Mouse (Mus musculus): Measurements from ENCODE around the gene Fcgr3. TPM values are rescaled to one million over a fixed set of nuclear protein-coding genes. Genes with fewer than 3 reads are reported as not detected.

Gene Fcgr3
- total RNA-seq, 2 experiments from 2014 or later = 10.3 to 10.8 TPM

GRCm38 (mm10) chr1:171033756-171034155, 31.0 kb downstream of the Fcgr3 start:
- intact Hi-C loops (cut with DNase I) = no loop called here
- peak; percentile 77 to 94 for DNase-seq (ENCODE audit: low spot score in 2 of 2)

DNA sequence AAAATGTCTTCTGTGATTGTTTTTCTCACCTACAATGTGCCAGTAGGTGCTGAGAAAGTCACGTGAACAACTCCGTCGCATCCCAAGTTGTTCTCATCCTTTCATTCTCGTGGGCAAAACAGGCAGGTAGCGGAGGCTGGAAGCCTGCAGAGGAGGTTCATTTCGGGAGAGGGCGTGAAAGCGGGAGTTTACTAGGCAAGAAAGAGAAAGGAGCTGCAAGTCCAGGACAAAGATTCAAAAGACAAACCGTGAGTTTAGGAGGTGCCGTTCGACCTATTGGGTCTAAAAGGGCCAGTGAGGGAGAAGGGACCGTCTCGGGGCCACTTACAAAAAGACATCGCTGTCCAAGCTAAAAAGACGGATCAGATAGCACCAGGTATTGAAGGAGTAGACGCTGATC, 31.5 kb downstream of the Fcgr3 start:
- intact Hi-C loops (cut with DNase I) = no loop called here
- peak in 1 of 2 experiments; percentile 37 for DNase-seq (ENCODE audit: low spot score in 2 of 2)

DNA sequence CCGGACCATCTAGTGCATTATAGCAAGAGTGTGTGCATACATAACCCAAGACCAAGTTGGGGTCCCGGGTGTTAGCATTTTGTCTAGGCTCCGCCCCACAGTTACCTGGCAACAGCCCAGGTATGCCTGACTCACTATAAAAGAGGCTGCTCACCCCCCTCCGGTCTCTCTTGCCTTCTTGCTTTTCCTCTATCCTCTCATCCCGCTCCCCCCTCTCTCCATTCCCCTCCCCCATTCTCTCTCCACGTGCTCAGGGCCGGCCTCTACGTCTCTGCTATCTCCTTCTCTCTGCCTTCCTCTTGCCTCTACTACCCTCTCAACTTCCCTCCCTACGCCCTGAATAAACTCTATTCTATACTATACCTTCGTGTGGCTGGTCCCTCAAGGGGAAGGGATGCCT, 32.0 kb downstream of the Fcgr3 start:
- intact Hi-C loops (cut with DNase I) = no loop called here
- no peak for DNase-seq (ENCODE audit: low spot score in 2 of 2)

DNA sequence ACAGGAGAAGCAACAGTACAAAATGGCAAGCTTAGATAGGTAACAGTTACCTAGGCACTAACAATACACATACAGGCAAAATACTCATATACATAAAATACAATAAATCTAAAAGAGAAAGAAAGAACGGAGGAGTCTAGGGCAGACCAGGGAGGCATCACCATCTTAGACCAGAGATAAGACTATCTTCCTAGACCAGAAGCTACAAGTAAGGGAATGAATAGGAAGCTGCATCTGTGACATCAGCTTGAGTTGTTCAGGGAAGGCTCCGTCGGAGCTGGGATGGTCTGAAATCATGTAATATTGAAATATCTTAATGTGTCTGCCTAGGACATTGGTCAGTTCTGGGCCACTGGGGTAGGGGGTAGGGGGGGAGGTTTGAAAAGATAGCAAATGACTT, 33.0 kb downstream of the Fcgr3 start:
- no peak for DNase-seq (ENCODE audit: low spot score in 2 of 2)
- intact Hi-C loops (cut with DNase I) = no loop called here

DNA sequence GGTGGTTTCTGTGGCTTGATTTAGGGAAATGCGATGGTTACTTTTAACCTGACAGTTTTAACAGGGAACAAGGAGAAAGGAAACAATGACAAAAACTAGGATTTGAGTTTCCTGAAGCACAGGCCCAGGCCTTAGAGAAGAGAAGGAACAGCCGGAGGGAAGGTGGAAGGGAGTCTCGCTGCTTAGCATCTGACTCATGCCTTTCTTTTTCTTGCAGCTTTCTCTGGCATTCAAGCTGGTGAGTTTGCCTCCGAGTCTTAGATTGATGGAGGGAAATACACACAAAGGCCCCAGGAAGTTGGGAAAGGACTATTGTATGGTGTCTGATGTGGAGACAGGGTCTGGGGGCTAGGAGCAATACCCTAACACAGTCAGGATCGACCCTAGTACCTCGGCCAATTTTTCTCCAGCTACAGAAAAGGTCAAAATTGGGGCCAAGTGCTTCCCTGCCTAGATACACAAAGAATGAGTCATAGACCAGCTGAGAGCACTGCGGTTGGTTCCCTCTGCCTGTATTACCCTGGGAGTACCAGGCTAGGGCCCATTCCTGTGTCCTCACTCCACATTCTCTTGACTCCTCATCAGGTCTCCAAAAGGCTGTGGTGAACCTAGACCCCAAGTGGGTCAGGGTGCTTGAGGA, 45.3 kb downstream of the Fcgr3 start:
- intact Hi-C loops (cut with DNase I) = no loop called here
- DNase-seq (ENCODE audit: low spot score in 2 of 2) = peak in 1 of 2 experiments; percentile 30

GRCm38 (mm10) chr1:171018737-171019136, 46.0 kb downstream of the Fcgr3 start, which contains the start of gene Fcgr4:
Gene Fcgr4, plus strand, starts transcription at chr1:171018920.
- DNase-seq (ENCODE audit: low spot score in 2 of 2) = no peak
- intact Hi-C loops (cut with DNase I) = no loop called here

DNA sequence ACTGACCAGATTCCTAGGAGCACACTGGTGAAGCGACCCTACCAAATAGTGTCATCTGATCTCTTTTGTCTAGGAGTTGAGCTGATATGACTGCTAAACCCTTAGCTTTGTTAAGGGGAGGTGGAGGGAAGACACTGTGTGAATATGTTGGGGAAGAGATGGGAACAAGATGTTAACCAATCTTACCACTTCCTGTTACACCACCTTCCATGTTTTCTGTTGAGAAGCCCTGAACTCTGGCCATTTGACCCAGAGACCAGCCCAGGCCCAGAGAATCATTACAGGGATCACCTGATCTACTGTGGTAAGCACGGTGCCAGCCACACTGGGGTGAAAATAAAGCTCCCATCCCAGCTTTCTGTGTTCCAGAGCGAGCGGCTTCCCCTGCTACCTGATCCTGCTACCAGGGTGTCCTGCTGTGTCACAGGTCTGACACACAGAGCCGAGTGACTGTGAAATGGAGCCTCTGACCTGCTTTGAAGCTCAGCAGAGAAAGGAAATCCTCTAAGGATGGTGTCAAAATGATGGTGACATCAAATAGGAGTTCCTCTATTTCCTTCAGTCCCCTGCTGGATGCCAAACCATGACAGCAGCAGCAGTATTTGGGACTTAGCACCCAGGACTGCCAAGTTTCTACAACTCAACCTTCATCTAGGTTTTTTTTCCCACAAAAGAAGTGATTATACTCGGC, 47.1 kb downstream of the Fcgr3 start:
- intact Hi-C loops (cut with DNase I) = no loop called here

GRCm38 (mm10) chr1:171016676-171017356, 47.9 kb downstream of the Fcgr3 start:
- intact Hi-C loops (cut with DNase I) = no loop called here
- DNase-seq (ENCODE audit: low spot score in 2 of 2) = no peak

More for the DNA sequence above, 47.1 kb downstream of the Fcgr3 start:
- DNase-seq (ENCODE audit: low spot score in 2 of 2) = no peak

GRCm38 (mm10) chr1:171011733-171012132, 53.0 kb downstream of the Fcgr3 start:
- DNase-seq (ENCODE audit: low spot score in 2 of 2) = no peak
- intact Hi-C loops (cut with DNase I) = no loop called here

GRCm38 (mm10) chr1:171006905-171007304, 57.8 kb downstream of the Fcgr3 start:
- intact Hi-C loops (cut with DNase I) = no loop called here

GRCm38 (mm10) chr1:171006335-171006734, 58.4 kb downstream of the Fcgr3 start:
- intact Hi-C loops (cut with DNase I) = no loop called here
- DNase-seq (ENCODE audit: low spot score in 2 of 2) = no peak

More at GRCm38 (mm10) chr1:171006905-171007304, 57.8 kb downstream of the Fcgr3 start:
- peak in 1 of 2 experiments; percentile 20 for DNase-seq (ENCODE audit: low spot score in 2 of 2)

DNA sequence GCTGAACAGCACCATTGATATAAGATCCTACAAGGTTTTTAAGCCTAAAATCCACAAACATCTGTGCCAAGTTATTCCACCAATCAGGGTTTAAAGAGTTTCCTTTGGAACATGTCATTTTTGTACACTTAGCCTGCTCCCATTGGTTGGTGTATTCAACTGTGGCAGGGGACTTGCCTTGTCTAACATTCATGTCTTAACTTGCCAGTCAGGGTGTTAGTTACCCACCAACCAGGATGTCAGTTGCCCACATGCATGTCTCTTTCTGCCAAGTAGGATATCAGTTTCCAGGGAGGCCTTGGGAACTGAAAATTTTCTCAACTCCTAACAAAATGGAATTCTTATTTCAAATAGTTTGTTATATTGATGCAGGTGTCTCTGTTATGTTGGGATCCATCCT, 59.1 kb downstream of the Fcgr3 start:
- DNase-seq (ENCODE audit: low spot score in 2 of 2) = no peak
- intact Hi-C loops (cut with DNase I) = no loop called here

- intact Hi-C loops (cut with DNase I) = no loop called here
- no peak for DNase-seq (ENCODE audit: low spot score in 2 of 2)
These were observed 59.7 kb downstream of the Fcgr3 start for GRCm38 (mm10) chr1:171005081-171005480.

Small RNA genes within 50 kb of the gene (microRNA-seq; reads per million reads assigned to microRNA genes)
- gene Gm27552 (0 reads per million in 2 experiments), gene Gm27844 (0 reads per million in 2 experiments), gene Mir6546 (1.7 to 4.0 reads per million in 2 experiments)

Other genes with a start within 250 kb of the Fcgr3 start
- 10 to 100 TPM; 33.2 to 34.6 TPM for gene Atf6, start 197.2 kb downstream of the Fcgr3 start, total RNA-seq (2021)
- under 1 TPM in 1 of 2 experiments, not detected in 1; 0.57 TPM for gene Gm26620, start 179.9 kb downstream of the Fcgr3 start, total RNA-seq (2021)
- gene Dusp12, start 179.4 kb downstream of the Fcgr3 start, total RNA-seq (2021) = 10 to 100 TPM; 14.3 to 15.9 TPM
- gene Fcrlb, start 152.0 kb downstream of the Fcgr3 start, total RNA-seq (2021) = under 1 TPM in 1 of 2 experiments, not detected in 1; 0.53 TPM
- gene Fcrla, start 137.4 kb downstream of the Fcgr3 start, total RNA-seq (2021) = not detected
- 1 to 10 TPM; 4.6 to 5.2 TPM for gene Fcgr2b, start 88.4 kb downstream of the Fcgr3 start, total RNA-seq (2021)
- gene Fcgr4, start 46.0 kb downstream of the Fcgr3 start, total RNA-seq (2021) = not detected
- gene Cfap126, start 49.0 kb upstream of the Fcgr3 start, total RNA-seq (2021) = under 1 TPM; 0.62 to 0.74 TPM
- 100 to 1,000 TPM; 211 to 216 TPM for gene Sdhc, start 85.7 kb upstream of the Fcgr3 start, total RNA-seq (2021)
- gene Mpz, start 85.8 kb upstream of the Fcgr3 start, total RNA-seq (2021) = not detected
- 10 to 100 TPM; 47.4 to 67.2 TPM for gene Pcp4l1, start 131.3 kb upstream of the Fcgr3 start, total RNA-seq (2021)
- gene Nr1i3, start 149.0 kb upstream of the Fcgr3 start, total RNA-seq (2021) = not detected
- 10 to 100 TPM; 69.6 to 72.1 TPM for gene Tomm40l, start 157.6 kb upstream of the Fcgr3 start, total RNA-seq (2021)
- 1 to 10 TPM; 1.6 to 4.9 TPM for gene Apoa2, start 160.1 kb upstream of the Fcgr3 start, total RNA-seq (2021)
- 10 to 100 TPM; 11.1 to 16.0 TPM for gene Fcer1g, start 169.4 kb upstream of the Fcgr3 start, total RNA-seq (2021)
- 10 to 100 TPM; 11.1 to 17.0 TPM for gene Adamts4, start 185.5 kb upstream of the Fcgr3 start, total RNA-seq (2021)
- gene Ndufs2, start 186.5 kb upstream of the Fcgr3 start, total RNA-seq (2021) = 100 to 1,000 TPM; 265 to 285 TPM
- gene B4galt3, start 205.4 kb upstream of the Fcgr3 start, total RNA-seq (2021) = 10 to 100 TPM; 59.8 to 61.3 TPM
- 10 to 100 TPM; 20.5 to 23.9 TPM for gene Ppox, start 216.3 kb upstream of the Fcgr3 start, total RNA-seq (2021)
- gene Usp21, start 223.1 kb upstream of the Fcgr3 start, total RNA-seq (2021) = 10 to 100 TPM; 54.1 to 58.0 TPM
- 100 to 1,000 TPM; 106 to 113 TPM for gene Ufc1, start 230.1 kb upstream of the Fcgr3 start, total RNA-seq (2021)